Mouse (Mus musculus): ENCODE data around the gene Gsk3a. TPM values are rescaled to one million over a fixed set of nuclear protein-coding genes. Genes with fewer than 3 reads are reported as not detected.

The Gsk3a gene
- polyA plus RNA-seq, 1 experiment from 2014 or later: 6.7 TPM

- Histone ChIP-seq H3K36me3 (ENCODE audit: control insufficient read depth, insufficient read depth) (peaks cover 15% of the 10 kb centered on the region), H3K27me3 (ENCODE audit: control insufficient read depth, insufficient read depth, low read length) (no peaks in the 10 kb centered on the region), H3K9ac (ENCODE audit: low read length) (peak overlapping the region; percentile 91), H3K4me1 (ENCODE audit: control insufficient read depth, insufficient read depth, low read length) (peaks cover 57% of the 10 kb centered on the region), H3K4me2 (ENCODE audit: low read depth, low read length) (peak overlapping the region; percentile 95), H3K4me3 (ENCODE audit: low read length) (peak overlapping the region; percentile 27), H3K27ac (ENCODE audit: low read length) (peak overlapping the region; percentile 100), H3K9me3 (replicated peaks; ENCODE audit: control insufficient read depth, low read length) (no peaks in the 10 kb centered on the region)
- WGBS: 19% methylated on average over 12 of the region's 12 CpGs
- ATAC-seq (replicated peaks; ENCODE audit: extremely low read depth, insufficient read depth, low FRiP score): no peak
Measured at GRCm38 (mm10) chr7:25281166-25281733, 43.6 kb upstream of the Gsk3a start.

GRCm38 (mm10) chr7:25279861-25280791, 42.5 kb upstream of the Gsk3a start:
- Histone ChIP-seq H3K4me2 (ENCODE audit: low read depth, low read length) (peak overlapping the region; percentile 95), H3K9ac (ENCODE audit: low read length) (peak overlapping the region; percentile 91), H3K4me3 (ENCODE audit: low read length) (peak overlapping the region; percentile 81), H3K27ac (ENCODE audit: low read length) (peak overlapping the region; percentile 100), H3K36me3 (ENCODE audit: control insufficient read depth, insufficient read depth) (peaks cover 4% of the 10 kb centered on the region; the same call in 1 of the 2 replicates), H3K27me3 (ENCODE audit: control insufficient read depth, insufficient read depth, low read length) (no peaks in the 10 kb centered on the region), H3K4me1 (ENCODE audit: control insufficient read depth, insufficient read depth, low read length) (peaks cover 67% of the 10 kb centered on the region), H3K9me3 (replicated peaks; ENCODE audit: control insufficient read depth, low read length) (no peaks in the 10 kb centered on the region)
- under 1% methylated on average over 6 of the region's 6 CpGs for WGBS
- peak; percentile 8 for ATAC-seq (replicated peaks; ENCODE audit: extremely low read depth, insufficient read depth, low FRiP score)

GRCm38 (mm10) chr7:25279076-25279860, 41.6 kb upstream of the Gsk3a start:
- H3K4me2 ChIP-seq (ENCODE audit: low read depth, low read length): peak overlapping the region; percentile 95
- peak; percentile 23 for ATAC-seq (replicated peaks; ENCODE audit: extremely low read depth, insufficient read depth, low FRiP score)
- peak overlapping the region; percentile 100 for H3K27ac ChIP-seq (ENCODE audit: low read length)
- peaks cover 70% of the 10 kb centered on the region for H3K4me1 ChIP-seq (ENCODE audit: control insufficient read depth, insufficient read depth, low read length)
- H3K27me3 ChIP-seq (ENCODE audit: control insufficient read depth, insufficient read depth, low read length): no peaks in the 10 kb centered on the region
- peak overlapping the region; percentile 81 for H3K4me3 ChIP-seq (ENCODE audit: low read length)
- WGBS: under 1% methylated on average over 43 of the region's 49 CpGs
- no peaks in the 10 kb centered on the region for H3K36me3 ChIP-seq (ENCODE audit: control insufficient read depth, insufficient read depth)
- no peaks in the 10 kb centered on the region for H3K9me3 ChIP-seq (replicated peaks; ENCODE audit: control insufficient read depth, low read length)
- H3K9ac ChIP-seq (ENCODE audit: low read length): peak overlapping the region; percentile 91

GRCm38 (mm10) chr7:25278341-25279075, 40.9 kb upstream of the Gsk3a start:
- Histone ChIP-seq H3K4me3 (ENCODE audit: low read length) (peak overlapping the region; percentile 81), H3K9ac (ENCODE audit: low read length) (peak overlapping the region; percentile 91), H3K27ac (ENCODE audit: low read length) (peak overlapping the region; percentile 100), H3K4me2 (ENCODE audit: low read depth, low read length) (peak overlapping the region; percentile 95), H3K27me3 (ENCODE audit: control insufficient read depth, insufficient read depth, low read length) (no peaks in the 10 kb centered on the region), H3K9me3 (replicated peaks; ENCODE audit: control insufficient read depth, low read length) (no peaks in the 10 kb centered on the region), H3K36me3 (ENCODE audit: control insufficient read depth, insufficient read depth) (no peaks in the 10 kb centered on the region), H3K4me1 (ENCODE audit: control insufficient read depth, insufficient read depth, low read length) (peaks cover 69% of the 10 kb centered on the region)
- under 1% methylated on average over 53 of the region's 60 CpGs for WGBS
- ATAC-seq (replicated peaks; ENCODE audit: extremely low read depth, insufficient read depth, low FRiP score): peak; percentile 47

- peaks cover 66% of the 10 kb centered on the region for H3K4me1 ChIP-seq (ENCODE audit: control insufficient read depth, insufficient read depth, low read length)
- H3K9ac ChIP-seq (ENCODE audit: low read length): peak overlapping the region; percentile 91
- WGBS: 4% methylated on average over 4 of the region's 4 CpGs
- peak overlapping the region; percentile 95 for H3K4me2 ChIP-seq (ENCODE audit: low read depth, low read length)
- H3K36me3 ChIP-seq (ENCODE audit: control insufficient read depth, insufficient read depth): no peaks in the 10 kb centered on the region
- peak overlapping the region; percentile 81 for H3K4me3 ChIP-seq (ENCODE audit: low read length)
- H3K27me3 ChIP-seq (ENCODE audit: control insufficient read depth, insufficient read depth, low read length): no peaks in the 10 kb centered on the region
- ATAC-seq (replicated peaks; ENCODE audit: extremely low read depth, insufficient read depth, low FRiP score): no peak
- peak overlapping the region; percentile 100 for H3K27ac ChIP-seq (ENCODE audit: low read length)
- H3K9me3 ChIP-seq (replicated peaks; ENCODE audit: control insufficient read depth, low read length): no peaks in the 10 kb centered on the region
Measured at GRCm38 (mm10) chr7:25277998-25278340, 40.3 kb upstream of the Gsk3a start.

- Histone ChIP-seq H3K4me1 (ENCODE audit: control insufficient read depth, insufficient read depth, low read length) (peaks cover 66% of the 10 kb centered on the region), H3K9me3 (replicated peaks; ENCODE audit: control insufficient read depth, low read length) (no peaks in the 10 kb centered on the region), H3K36me3 (ENCODE audit: control insufficient read depth, insufficient read depth) (no peaks in the 10 kb centered on the region), H3K4me2 (ENCODE audit: low read depth, low read length) (peak overlapping the region; percentile 95), H3K27ac (ENCODE audit: low read length) (peak overlapping the region; percentile 100), H3K27me3 (ENCODE audit: control insufficient read depth, insufficient read depth, low read length) (no peaks in the 10 kb centered on the region), H3K4me3 (ENCODE audit: low read length) (no peak overlapping the region), H3K9ac (ENCODE audit: low read length) (peak overlapping the region; percentile 91)
- 74% methylated on average over 4 of the region's 4 CpGs for WGBS
- no peak for ATAC-seq (replicated peaks; ENCODE audit: extremely low read depth, insufficient read depth, low FRiP score)
Measured at GRCm38 (mm10) chr7:25277405-25277804, 39.8 kb upstream of the Gsk3a start.

GRCm38 (mm10) chr7:25275555-25276298, 38.1 kb upstream of the Gsk3a start:
- Histone ChIP-seq H3K4me1 (ENCODE audit: control insufficient read depth, insufficient read depth, low read length) (peaks cover 58% of the 10 kb centered on the region), H3K27me3 (ENCODE audit: control insufficient read depth, insufficient read depth, low read length) (no peaks in the 10 kb centered on the region), H3K4me2 (ENCODE audit: low read depth, low read length) (peak overlapping the region; percentile 7), H3K9ac (ENCODE audit: low read length) (peak overlapping the region; percentile 64), H3K4me3 (ENCODE audit: low read length) (no peak overlapping the region), H3K9me3 (replicated peaks; ENCODE audit: control insufficient read depth, low read length) (no peaks in the 10 kb centered on the region), H3K36me3 (ENCODE audit: control insufficient read depth, insufficient read depth) (0 out of 2 replicates have a peak, but pooled peaks cover 5% of the 10 kb centered on the region), H3K27ac (ENCODE audit: low read length) (peak overlapping the region; percentile 100)
- WGBS: 36% methylated on average over 9 of the region's 9 CpGs
- no peak for ATAC-seq (replicated peaks; ENCODE audit: extremely low read depth, insufficient read depth, low FRiP score)

GRCm38 (mm10) chr7:25274996-25275395, 37.3 kb upstream of the Gsk3a start:
- Histone ChIP-seq H3K4me2 (ENCODE audit: low read depth, low read length) (no peak overlapping the region), H3K27me3 (ENCODE audit: control insufficient read depth, insufficient read depth, low read length) (no peaks in the 10 kb centered on the region), H3K9ac (ENCODE audit: low read length) (peak overlapping the region; percentile 64; the same call in 1 of the 2 replicates), H3K27ac (ENCODE audit: low read length) (peak overlapping the region; percentile 40), H3K9me3 (replicated peaks; ENCODE audit: control insufficient read depth, low read length) (no peaks in the 10 kb centered on the region), H3K4me1 (ENCODE audit: control insufficient read depth, insufficient read depth, low read length) (peaks cover 53% of the 10 kb centered on the region), H3K4me3 (ENCODE audit: low read length) (no peak overlapping the region), H3K36me3 (ENCODE audit: control insufficient read depth, insufficient read depth) (0 out of 2 replicates have a peak, but pooled peaks cover 5% of the 10 kb centered on the region)
- ATAC-seq (replicated peaks; ENCODE audit: extremely low read depth, insufficient read depth, low FRiP score): no peak
- 91% methylated on average over 3 of the region's 3 CpGs for WGBS

Data from heart, embryonic 16.5 days (tissue).